Mouse (Mus musculus): ENCODE data around the gene Gm21708.
"Not testable (repeated sequence)": the region's sequence is repeated elsewhere in the genome, so short reads cannot be mapped to it uniquely, and the experiment has no call there.

The Gm21708 gene

DNA sequence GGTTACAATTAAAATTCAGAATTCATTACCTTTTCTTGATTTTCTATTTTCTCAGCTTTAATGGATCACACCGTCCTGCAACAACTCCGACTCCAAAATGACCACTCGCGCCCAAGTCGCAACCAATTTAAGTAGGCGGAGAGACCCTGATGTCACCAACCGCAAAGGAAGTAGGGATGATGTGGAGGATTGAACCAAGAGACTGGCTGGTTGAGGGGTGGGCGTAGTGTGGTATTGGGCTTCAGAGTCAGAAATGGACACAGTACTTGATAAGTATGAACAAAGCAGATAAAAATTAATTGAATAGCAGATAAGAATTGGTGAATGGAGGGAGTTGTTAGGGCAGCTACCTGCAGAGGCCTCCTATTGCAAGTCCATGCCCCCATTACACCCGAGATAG lies at the start of gene Gm21708, which contains the start of gene Gm21704:
Gene Gm21708 (minus strand): TSS at position 101 of the 400 bp plus-strand sequence.
Gene Gm21704 (minus strand): TSS at position 101 of the 400 bp plus-strand sequence.
- not testable (repeated sequence) for DNase-seq (ENCODE audit: low spot score in 2 of 2)

Measured in cerebellum, postnatal 4 days (tissue).